Mouse (Mus musculus): ENCODE measurements around the gene Ttc13.

Ttc13 gene

DNA sequence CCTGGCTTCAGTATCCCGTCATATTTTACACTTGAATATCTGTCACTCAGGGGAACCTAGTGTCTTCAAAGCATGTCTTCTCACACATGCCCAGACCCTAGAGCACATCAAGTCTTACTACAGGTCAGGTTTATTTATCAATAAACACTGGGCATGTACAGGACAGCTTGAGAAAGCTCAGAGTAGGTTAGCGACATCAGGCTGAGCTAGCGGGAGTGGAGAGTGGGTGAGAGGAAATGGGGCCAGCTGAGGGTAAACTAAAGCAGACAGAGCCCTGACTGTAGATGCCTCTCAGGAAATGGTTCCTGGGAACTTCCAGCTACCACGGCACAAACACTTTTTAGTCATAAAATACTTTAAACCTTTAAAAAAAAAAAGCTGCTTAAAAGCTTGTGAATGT, 18.3 kb downstream of the Ttc13 start:
- no peak for DNase-seq (ENCODE audit: low read depth)

GRCm38 (mm10) chr8:124702183-124702582, 19.6 kb downstream of the Ttc13 start:
- DNase-seq (ENCODE audit: low read depth) = no peak

DNA sequence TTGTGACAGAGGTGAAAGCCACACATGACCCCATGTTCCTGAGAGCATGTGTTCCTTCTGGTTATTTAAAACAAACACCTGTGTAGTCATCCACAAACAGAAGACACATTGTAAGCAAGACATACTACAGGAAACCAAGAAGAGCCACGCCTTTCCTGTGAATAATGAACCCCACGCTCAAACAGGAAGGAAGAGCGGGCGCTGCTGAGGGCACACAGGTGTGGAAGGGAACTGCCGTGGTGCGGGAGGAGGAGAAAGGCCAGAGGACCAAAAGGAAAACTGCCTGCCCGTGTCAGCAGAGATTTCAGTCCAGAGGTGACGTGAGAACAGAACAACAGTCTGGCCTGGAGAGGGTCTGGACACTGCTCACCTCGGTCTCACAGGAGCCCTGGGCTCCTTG, 20.8 kb downstream of the Ttc13 start:
- no peak for DNase-seq (ENCODE audit: low read depth)

DNA sequence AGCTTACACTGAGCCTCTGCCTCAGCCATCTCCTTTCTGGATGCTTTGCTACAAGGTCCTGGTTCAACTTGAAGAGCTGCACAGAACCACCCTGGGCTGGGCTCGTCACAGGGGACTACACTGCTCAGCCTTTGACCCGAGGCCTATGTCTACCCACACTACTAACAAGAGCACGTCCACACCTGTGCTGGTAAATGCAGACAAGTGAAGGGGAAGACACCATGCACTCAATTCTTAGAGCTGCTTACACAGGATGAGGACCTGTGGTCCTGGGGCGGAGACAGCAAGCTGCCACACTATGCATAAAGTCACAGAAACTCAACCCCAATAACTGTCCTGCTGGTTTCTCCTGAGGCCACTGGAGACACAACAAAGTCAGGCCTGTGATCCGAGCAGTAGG, 21.5 kb downstream of the Ttc13 start:
- no peak for DNase-seq (ENCODE audit: low read depth)

DNA sequence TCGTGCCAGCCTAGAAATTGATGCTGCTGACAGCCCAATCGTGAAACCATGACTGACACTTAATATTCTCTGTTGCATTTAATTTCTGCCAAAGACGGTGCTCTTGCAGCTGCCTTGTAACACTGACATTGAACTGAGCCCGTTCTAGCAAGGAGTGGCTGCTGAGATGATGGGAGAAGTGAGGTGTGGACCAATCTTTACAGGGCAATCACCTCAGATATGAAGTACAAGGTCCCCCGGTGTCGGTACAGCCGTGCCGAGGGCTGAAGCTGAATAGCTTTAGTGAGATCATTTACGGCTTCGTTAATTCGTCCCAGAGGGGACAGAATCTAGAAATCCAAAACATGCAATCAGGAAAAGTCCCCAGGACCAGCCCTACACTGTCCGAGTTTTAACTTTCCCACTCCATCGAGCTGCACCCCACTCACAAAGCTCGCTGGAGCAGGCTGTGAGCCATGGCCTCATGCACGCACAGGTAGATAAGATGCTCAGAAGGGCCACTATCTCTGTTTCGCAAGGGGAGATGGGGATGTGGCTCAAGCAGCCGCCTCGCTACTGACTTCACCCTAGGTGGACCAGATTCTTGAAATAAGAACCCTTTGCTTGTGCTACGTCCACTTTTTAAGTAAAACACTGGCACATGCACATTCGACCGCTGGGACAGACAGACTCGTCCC, 26.2 kb downstream of the Ttc13 start:
- DNase-seq (ENCODE audit: low read depth) = no peak

GRCm38 (mm10) chr8:124691706-124692105, 30.1 kb downstream of the Ttc13 start:
- no peak for DNase-seq (ENCODE audit: low read depth)

DNA sequence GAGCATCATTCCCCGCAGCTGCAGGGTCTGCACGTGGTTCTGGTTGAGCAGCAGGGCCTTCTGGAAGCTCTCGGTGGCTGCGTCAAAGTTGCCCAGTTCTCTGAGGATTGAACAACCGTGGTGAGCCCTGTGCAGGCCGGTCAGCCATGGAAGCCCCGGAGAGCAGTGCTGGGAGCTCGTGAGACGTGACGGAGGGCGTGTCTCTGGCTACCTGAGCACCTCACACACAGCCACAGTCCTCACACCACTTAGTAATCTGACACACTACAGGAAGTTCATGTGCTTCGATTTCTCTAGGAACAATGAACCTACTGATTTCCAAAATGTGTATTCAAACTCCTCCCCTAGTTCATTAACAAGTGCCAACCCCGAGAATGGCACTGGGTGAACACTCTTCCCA, 32.9 kb downstream of the Ttc13 start:
- DNase-seq (ENCODE audit: low read depth) = no peak

- DNase-seq (ENCODE audit: low read depth) = no peak
Observed at GRCm38 (mm10) chr8:124682218-124682617, 39.6 kb downstream of the Ttc13 start.

DNA sequence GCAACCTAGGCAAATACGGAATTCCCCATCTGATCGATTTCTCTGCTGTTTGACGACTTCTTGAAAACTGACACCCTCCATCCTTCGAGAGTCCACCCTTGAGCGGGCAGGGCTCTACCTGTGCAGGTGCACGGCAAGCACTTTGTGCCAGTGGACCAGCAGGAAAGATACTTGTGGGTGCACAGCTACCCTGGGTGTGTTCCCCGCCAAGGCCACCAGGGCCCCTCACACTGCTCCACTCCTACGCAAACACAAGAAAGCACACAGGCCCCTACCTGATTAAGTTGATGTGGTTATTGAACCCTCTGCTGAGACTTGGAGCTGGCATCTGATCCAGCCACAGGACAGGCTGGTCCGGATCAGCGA, 40.0 kb downstream of the Ttc13 start:
- DNase-seq (ENCODE audit: low read depth) = no peak

GRCm38 (mm10) chr8:124681077-124681791, 40.5 kb downstream of the Ttc13 start:
- no peak for DNase-seq (ENCODE audit: low read depth)

DNA sequence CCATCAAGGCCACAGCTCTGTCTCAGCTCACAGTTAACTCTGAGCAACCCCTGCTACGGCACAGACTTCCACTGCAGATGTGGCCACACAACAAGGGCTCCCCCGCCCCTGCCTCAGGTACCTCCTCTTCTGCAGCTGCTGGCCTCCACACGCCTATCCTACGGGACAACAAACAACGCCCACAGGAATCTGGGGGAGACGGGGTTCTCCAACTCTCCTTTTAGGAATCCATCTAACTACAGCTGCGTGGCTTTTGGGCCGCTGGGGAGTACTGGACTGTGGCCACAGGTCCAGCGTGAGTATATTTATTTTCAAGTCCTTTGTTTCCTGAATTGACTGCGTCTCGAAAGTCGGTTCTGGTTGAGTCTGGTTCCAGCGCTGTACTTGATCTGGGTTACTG, 43.5 kb downstream of the Ttc13 start:
- no peak for DNase-seq (ENCODE audit: low read depth)

GRCm38 (mm10) chr8:124677486-124677885, 44.3 kb downstream of the Ttc13 start:
- DNase-seq (ENCODE audit: low read depth) = peak; percentile 73

DNA sequence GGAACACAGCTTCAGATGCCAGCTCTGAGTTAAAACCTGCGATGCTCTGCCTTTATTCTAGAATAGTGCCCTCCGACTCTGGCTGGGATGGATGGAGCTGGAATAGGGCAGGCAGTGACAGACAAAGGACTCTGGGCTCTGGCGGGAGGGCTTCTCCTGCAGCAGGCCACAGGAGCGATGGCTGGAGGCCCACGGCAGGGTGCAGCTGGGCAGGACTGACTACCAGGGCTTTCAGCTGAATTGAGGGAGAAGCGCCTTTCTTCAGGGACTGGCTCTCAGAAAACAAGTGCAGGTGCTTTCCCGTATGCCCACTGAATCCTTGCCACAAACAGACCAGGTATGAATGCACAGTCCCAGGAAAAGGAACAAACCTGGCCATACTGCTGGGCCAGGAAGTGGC, 44.7 kb downstream of the Ttc13 start:
- DNase-seq (ENCODE audit: low read depth) = no peak

DNA sequence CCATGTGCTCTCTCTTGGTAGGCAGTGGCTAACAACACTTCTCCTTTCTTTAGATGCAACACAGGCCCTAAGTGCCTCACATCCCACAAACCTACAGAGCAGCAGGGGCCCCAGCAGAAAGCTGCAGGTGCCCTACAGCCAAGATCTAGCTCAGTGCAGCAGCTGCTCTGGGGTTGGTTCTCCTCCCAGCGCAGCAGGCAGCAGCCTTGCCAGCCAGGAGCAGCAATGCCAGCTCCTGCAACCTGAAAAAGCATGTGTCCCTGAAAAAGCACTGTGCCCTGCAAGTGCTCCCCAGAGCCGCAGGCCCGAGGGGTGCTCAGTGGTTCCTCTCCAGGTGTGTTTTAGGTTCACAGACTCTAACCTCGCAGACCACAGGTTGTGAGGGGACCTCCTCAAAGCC, 45.1 kb downstream of the Ttc13 start:
- DNase-seq (ENCODE audit: low read depth) = no peak

- DNase-seq (ENCODE audit: low read depth) = no peak
Observed at GRCm38 (mm10) chr8:124672345-124672744, 49.4 kb downstream of the Ttc13 start.

DNA sequence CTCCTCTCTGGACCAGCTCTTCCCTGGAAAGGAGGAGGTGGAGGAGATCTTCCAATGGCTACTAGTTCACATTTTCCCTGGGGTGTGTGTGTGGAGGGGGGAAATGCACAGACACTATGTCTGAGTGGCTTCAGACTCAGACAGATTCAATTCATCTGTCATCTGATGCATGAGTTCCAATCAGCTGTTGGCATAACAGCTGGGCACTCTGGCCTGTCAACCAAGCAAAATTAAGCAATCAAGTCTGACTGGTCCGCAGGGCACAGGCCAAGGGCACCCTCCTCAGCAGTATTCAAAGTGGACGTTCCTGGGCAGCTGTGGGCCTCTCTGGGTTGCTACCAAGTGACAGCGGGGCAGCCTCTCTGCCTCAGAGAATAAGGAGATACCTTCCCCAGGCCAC, 53.0 kb downstream of the Ttc13 start:
- no peak for DNase-seq (ENCODE audit: low read depth)

GRCm38 (mm10) chr8:124664414-124664813, 57.4 kb downstream of the Ttc13 start:
- no peak for DNase-seq (ENCODE audit: low read depth)

GRCm38 (mm10) chr8:124663874-124664230, 57.9 kb downstream of the Ttc13 start:
- DNase-seq (ENCODE audit: low read depth) = no peak

DNA sequence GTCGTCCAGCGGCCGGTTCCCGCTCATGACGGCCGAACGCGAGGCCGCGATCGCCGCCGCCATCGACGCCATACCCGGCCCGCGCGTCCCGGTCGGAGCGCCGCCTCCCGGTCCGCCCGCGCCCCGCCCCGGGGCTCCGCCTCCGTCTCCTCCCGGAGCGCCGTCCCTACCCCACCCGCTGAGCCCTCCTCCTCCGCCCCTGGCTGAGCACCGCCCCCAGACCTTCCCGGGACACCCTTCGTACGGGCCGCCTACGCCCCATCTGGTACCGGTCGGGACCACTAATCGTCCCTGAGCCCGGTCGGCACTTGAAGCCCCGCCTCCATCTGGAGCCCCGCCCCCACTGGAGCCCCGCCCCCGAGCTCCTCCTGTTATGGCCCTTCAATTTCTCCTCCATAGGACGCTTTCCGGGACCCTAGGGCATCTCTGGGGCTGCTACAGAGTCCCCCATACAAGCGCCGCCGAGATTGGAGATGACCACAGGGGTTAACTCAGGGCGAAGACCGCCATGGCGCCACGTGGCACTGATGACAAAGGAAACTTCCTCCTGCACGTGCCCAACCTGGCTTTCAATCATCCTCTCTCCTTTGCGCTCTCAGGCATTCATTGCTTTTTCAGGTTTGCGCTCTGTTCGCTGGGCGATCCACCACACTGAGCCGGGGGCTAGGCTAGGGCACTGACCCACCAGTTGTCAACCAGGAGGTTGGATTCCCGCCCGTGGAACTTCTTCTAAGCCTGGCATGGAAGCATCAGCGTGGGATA, 58.5 kb downstream of the Ttc13 start, which contains the start of gene 2310022B05Rik:
Gene 2310022B05Rik, minus strand, starts transcription at position 258 of the 762 bp plus-strand sequence.
- peak; percentile 65 for DNase-seq (ENCODE audit: low read depth)

- DNase-seq (ENCODE audit: low read depth) = no peak
Observed at GRCm38 (mm10) chr8:124662446-124663111, 59.2 kb downstream of the Ttc13 start.

GRCm38 (mm10) chr8:124661781-124662180, 60.0 kb downstream of the Ttc13 start:
- no peak for DNase-seq (ENCODE audit: low read depth)

DNA sequence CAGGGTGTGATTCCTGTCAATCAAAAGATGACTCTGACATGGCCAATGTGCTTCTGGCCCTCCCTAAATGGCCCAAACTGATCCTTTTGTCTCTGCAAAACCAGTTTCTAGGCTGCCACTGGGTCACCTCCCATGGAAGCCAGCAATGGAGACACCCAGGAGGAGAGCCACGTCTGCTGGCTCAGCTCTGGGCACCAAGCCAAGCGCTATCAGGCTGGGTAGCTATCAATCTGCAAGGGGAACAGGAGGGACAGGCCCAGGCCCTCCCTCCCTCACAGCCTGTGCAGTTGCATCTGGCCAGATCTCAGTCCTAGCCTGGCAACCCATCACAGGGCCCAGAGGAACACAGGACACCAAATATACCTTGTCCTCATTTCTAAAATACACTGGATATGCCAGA, 63.4 kb downstream of the Ttc13 start:
- no peak for DNase-seq (ENCODE audit: low read depth)

- no peak for DNase-seq (ENCODE audit: low read depth)
Observed at GRCm38 (mm10) chr8:124657961-124658360, 63.8 kb downstream of the Ttc13 start.

Data from fibroblast of lung, adult 2 months (primary cell).